Mouse (Mus musculus) bone marrow macrophage, adult 2 months (primary cell): ENCODE data around the gene Eef2kmt. TPM values are rescaled to one million over a fixed set of nuclear protein-coding genes. Genes with fewer than 3 reads are reported as not detected.

Source experiments
- H3K27ac ChIP-seq: 2 replicates; pipeline ENCODE4 v1.5.1; 2012; ENCODE audit warnings: low read depth, low read length; ENCODE audit not compliant: insufficient read depth
- H3K4me1 ChIP-seq: 2 replicates; pipeline ENCODE4 v1.6.1; 2012; ENCODE audit warnings: low read length; ENCODE audit not compliant: control insufficient read depth, insufficient read depth
- H3K4me3 ChIP-seq: 2 replicates; pipeline ENCODE4 v1.5.1; 2012; ENCODE audit warnings: mild to moderate bottlenecking, low read length, moderate library complexity; ENCODE audit not compliant: insufficient read depth
- CTCF ChIP-seq: IDR thresholded peaks from 2 replicates; pipeline ENCODE4 v1.5.1; 2012; ENCODE audit warnings: low read depth, mild to moderate bottlenecking, low read length, moderate library complexity
- POLR2A ChIP-seq: IDR thresholded peaks from 2 replicates; pipeline ENCODE4 v1.6.1; 2012; ENCODE audit warnings: mild to moderate bottlenecking, low read depth, low read length, borderline replicate concordance
- polyA plus RNA-seq: library from polyadenylated mRNA; stranded (reverse); fragments of >200 nt; gene quantifications from 2 replicates; pipeline ENCODE4 v1.2.4, GENCODE M21; 2012; ENCODE audit not compliant: missing spikeins, insufficient read depth, insufficient read length

The Eef2kmt gene
- polyA plus RNA-seq, 1 experiment = 9.8 TPM

GRCm38 (mm10) chr16:5202681-5203080, 53.1 kb downstream of the Eef2kmt start:
- Histone ChIP-seq H3K4me1 (peaks cover 31% of the 10 kb centered on the region), H3K4me3 (peak overlapping the region; percentile 96), H3K27ac (peak overlapping the region; percentile 89)
- no peak for TF ChIP-seq POLR2A
- TF ChIP-seq CTCF = peak; percentile 69

- TF ChIP-seq POLR2A = no peak
- TF ChIP-seq CTCF = peak; percentile 80; the same call in 1 of the 2 replicates
- H3K4me3 ChIP-seq = no peak overlapping the region
- H3K27ac ChIP-seq = no peak overlapping the region
- H3K4me1 ChIP-seq = no peaks in the 10 kb centered on the region
These were observed 60.7 kb downstream of the Eef2kmt start for GRCm38 (mm10) chr16:5195080-5195479.

Other genes starting within 250 kb of the Eef2kmt start
- not detected in 2 replicates for gene Smim22, start 248.7 kb downstream of the Eef2kmt start, polyA plus RNA-seq
- 72.5 and 76.6 TPM in 2 replicates for gene Rogdi, start 242.4 kb downstream of the Eef2kmt start, polyA plus RNA-seq
- 84.0 and 94.6 TPM in 2 replicates for gene Glyr1, start 206.1 kb downstream of the Eef2kmt start, polyA plus RNA-seq
- gene Ubn1, start 205.9 kb downstream of the Eef2kmt start, polyA plus RNA-seq = 35.1 and 37.6 TPM in 2 replicates
- gene Ppl, start 123.6 kb downstream of the Eef2kmt start, polyA plus RNA-seq = not detected in 2 replicates
- gene Sec14l5, start 108.9 kb downstream of the Eef2kmt start, polyA plus RNA-seq = not detected in 2 replicates
- 49.7 and 66.8 TPM in 2 replicates for gene Nagpa, start 52.0 kb downstream of the Eef2kmt start, polyA plus RNA-seq
- not detected in 2 replicates for gene AU021092, start 33.7 kb downstream of the Eef2kmt start, polyA plus RNA-seq
- 26.9 and 28.0 TPM in 2 replicates for gene Alg1, start 22.4 kb downstream of the Eef2kmt start, polyA plus RNA-seq